Mouse (Mus musculus): ENCODE measurements around the gene Bora. TPM values are rescaled to one million over a fixed set of nuclear protein-coding genes. Genes with fewer than 3 reads are reported as not detected.
"Not testable (repeated sequence)": the region's sequence is repeated elsewhere in the genome, so short reads cannot be mapped to it uniquely, and the experiment has no call there.

Bora gene
- total and polyA plus RNA-seq, 2 experiments = 0.28 to 0.55 TPM

GRCm38 (mm10) chr14:99022346-99023086 is 23.5 kb upstream of the Bora start:
- H3K36me3 ChIP-seq (ENCODE audit: control insufficient read depth, insufficient read depth, low read length) = no peaks in the 10 kb centered on the region
- 48% methylated on average over 12 of the region's 12 CpGs for WGBS
- no peaks in the 10 kb centered on the region for H3K27me3 ChIP-seq (ENCODE audit: control insufficient read depth, insufficient read depth, low read length)
- no peak overlapping the region for H3K9ac ChIP-seq (ENCODE audit: low read depth, low read length)
- no peak for DNase-seq (ENCODE audit: extremely low read depth, low read depth, low spot score)
- TF ChIP-seq POLR2A (IDR thresholded peaks at IDR 0.05; ENCODE audit: extremely low read depth, insufficient read depth, low read length) = no peak
- TF ChIP-seq CTCF (IDR thresholded peaks at IDR 0.05; ENCODE audit: low read depth, low read length) = no peak
- H3K79me2 ChIP-seq (ENCODE audit: control insufficient read depth, insufficient read depth, low read length) = no peaks in the 10 kb centered on the region
- no peak overlapping the region for H3K4me3 ChIP-seq (ENCODE audit: insufficient read depth, low read depth, low read length)
- no peaks in the 10 kb centered on the region for H3K4me1 ChIP-seq (ENCODE audit: control insufficient read depth, insufficient read depth, low read length)
- no peak overlapping the region for H3K27ac ChIP-seq (replicated peaks; ENCODE audit: insufficient read depth, low read depth, low read length)

DNA sequence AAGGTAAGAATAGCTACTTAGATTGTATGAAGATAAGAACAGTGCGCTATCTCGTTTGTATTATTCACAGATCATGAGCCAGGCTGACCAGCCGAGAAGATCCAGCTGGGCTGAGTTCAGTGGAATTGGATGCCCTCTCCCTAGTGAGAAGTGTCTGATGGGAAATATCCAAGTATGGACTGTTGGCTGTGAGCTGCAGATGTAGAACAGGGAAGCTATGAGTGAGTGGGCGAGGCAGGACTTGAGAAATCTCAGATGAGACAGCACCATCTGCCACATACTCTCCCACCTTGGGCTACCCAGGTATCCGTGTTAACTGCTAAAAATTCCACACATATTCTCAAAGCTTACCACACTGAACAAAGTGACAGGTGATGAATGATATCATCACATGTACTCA is 16.0 kb upstream of the Bora start:
- H3K4me1 ChIP-seq (ENCODE audit: control insufficient read depth, insufficient read depth, low read length) = no peaks in the 10 kb centered on the region
- no peak overlapping the region for H3K9ac ChIP-seq (ENCODE audit: low read depth, low read length)
- no peaks in the 10 kb centered on the region for H3K79me2 ChIP-seq (ENCODE audit: control insufficient read depth, insufficient read depth, low read length)
- H3K27ac ChIP-seq (replicated peaks; ENCODE audit: insufficient read depth, low read depth, low read length) = no peak overlapping the region
- DNase-seq (ENCODE audit: extremely low read depth, low read depth, low spot score) = no peak
- 75% methylated on average over 5 of the region's 5 CpGs for WGBS
- no peaks in the 10 kb centered on the region for H3K27me3 ChIP-seq (ENCODE audit: control insufficient read depth, insufficient read depth, low read length)
- peaks cover 2% of the 10 kb centered on the region; the same call in 1 of the 2 replicates for H3K36me3 ChIP-seq (ENCODE audit: control insufficient read depth, insufficient read depth, low read length)
- TF ChIP-seq POLR2A (IDR thresholded peaks at IDR 0.05; ENCODE audit: extremely low read depth, insufficient read depth, low read length) (no peak), CTCF (IDR thresholded peaks at IDR 0.05; ENCODE audit: low read depth, low read length) (no peak)
- no peak overlapping the region for H3K4me3 ChIP-seq (ENCODE audit: insufficient read depth, low read depth, low read length)

DNA sequence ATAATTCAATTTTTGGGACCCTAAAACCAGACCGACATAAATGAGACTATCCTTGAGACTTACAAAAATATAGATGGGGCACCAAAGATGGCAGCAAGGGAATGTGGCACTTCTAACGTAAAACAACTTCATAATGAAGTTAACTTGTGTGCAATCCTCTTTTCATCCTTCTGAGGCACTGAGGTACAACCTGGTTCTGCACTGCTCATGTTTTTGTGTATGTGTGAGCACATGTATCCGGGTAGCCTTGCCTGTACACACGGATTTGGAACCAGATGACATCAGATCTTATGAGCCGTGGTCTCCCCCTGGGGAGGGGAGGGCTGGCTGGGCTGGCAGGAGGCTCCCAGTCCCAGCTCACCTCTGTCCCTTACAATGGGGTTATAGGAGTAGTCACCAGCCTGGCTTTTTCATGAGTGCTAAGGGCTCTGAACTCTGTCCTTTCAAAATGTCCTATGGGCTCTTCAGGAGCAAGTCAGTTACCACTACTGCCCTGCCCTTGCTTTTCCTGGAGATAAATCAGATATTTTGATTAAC is 14.6 kb upstream of the Bora start:
- no peak overlapping the region for H3K4me3 ChIP-seq (ENCODE audit: insufficient read depth, low read depth, low read length)
- peaks cover 4% of the 10 kb centered on the region; the same call in 1 of the 2 replicates for H3K36me3 ChIP-seq (ENCODE audit: control insufficient read depth, insufficient read depth, low read length)
- TF ChIP-seq POLR2A (IDR thresholded peaks at IDR 0.05; ENCODE audit: extremely low read depth, insufficient read depth, low read length) (no peak), CTCF (IDR thresholded peaks at IDR 0.05; ENCODE audit: low read depth, low read length) (no peak)
- H3K27ac ChIP-seq (replicated peaks; ENCODE audit: insufficient read depth, low read depth, low read length) = no peak overlapping the region
- H3K9ac ChIP-seq (ENCODE audit: low read depth, low read length) = no peak overlapping the region
- 92% methylated on average over 5 of the region's 5 CpGs for WGBS
- H3K79me2 ChIP-seq (ENCODE audit: control insufficient read depth, insufficient read depth, low read length) = no peaks in the 10 kb centered on the region
- no peaks in the 10 kb centered on the region for H3K27me3 ChIP-seq (ENCODE audit: control insufficient read depth, insufficient read depth, low read length)
- DNase-seq (ENCODE audit: extremely low read depth, low read depth, low spot score) = no peak
- no peaks in the 10 kb centered on the region for H3K4me1 ChIP-seq (ENCODE audit: control insufficient read depth, insufficient read depth, low read length)

- no peak for DNase-seq (ENCODE audit: extremely low read depth, low read depth, low spot score)
- no peak overlapping the region for H3K27ac ChIP-seq (replicated peaks; ENCODE audit: insufficient read depth, low read depth, low read length)
- no peak overlapping the region for H3K9ac ChIP-seq (ENCODE audit: low read depth, low read length)
- WGBS = 78% methylated on average over 5 of the region's 5 CpGs
- TF ChIP-seq POLR2A (IDR thresholded peaks at IDR 0.05; ENCODE audit: extremely low read depth, insufficient read depth, low read length) (no peak), CTCF (IDR thresholded peaks at IDR 0.05; ENCODE audit: low read depth, low read length) (no peak)
- H3K36me3 ChIP-seq (ENCODE audit: control insufficient read depth, insufficient read depth, low read length) = peaks cover 4% of the 10 kb centered on the region; the same call in 1 of the 2 replicates
- H3K4me1 ChIP-seq (ENCODE audit: control insufficient read depth, insufficient read depth, low read length) = no peaks in the 10 kb centered on the region
- H3K79me2 ChIP-seq (ENCODE audit: control insufficient read depth, insufficient read depth, low read length) = no peaks in the 10 kb centered on the region
- no peak overlapping the region for H3K4me3 ChIP-seq (ENCODE audit: insufficient read depth, low read depth, low read length)
- no peaks in the 10 kb centered on the region for H3K27me3 ChIP-seq (ENCODE audit: control insufficient read depth, insufficient read depth, low read length)
Measured at GRCm38 (mm10) chr14:99032596-99032995, 13.4 kb upstream of the Bora start.

DNA sequence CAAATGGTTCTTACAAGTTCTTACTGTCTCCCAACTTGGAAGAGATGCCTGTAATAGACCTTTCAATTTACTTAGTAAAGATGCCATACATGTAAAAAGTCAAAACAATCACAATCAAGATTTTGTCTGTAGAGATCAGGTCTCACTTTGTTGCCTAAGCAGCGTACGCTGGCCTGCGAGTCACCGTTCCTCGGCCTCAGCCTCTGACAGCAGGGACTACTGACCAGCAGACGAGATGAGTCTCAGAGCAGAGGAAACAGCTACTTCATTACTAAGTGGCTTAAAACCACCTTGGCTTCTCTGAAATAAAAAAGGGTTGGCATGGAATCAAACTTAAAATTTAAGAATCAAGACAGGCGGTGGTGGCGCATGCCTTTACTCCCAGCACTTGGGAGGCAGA is 11.2 kb upstream of the Bora start:
- H3K4me3 ChIP-seq (ENCODE audit: insufficient read depth, low read depth, low read length); H3K36me3 ChIP-seq (ENCODE audit: control insufficient read depth, insufficient read depth, low read length); H3K9ac ChIP-seq (ENCODE audit: low read depth, low read length); H3K79me2 ChIP-seq (ENCODE audit: control insufficient read depth, insufficient read depth, low read length); H3K27ac ChIP-seq (replicated peaks; ENCODE audit: insufficient read depth, low read depth, low read length); H3K27me3 ChIP-seq (ENCODE audit: control insufficient read depth, insufficient read depth, low read length); DNase-seq (ENCODE audit: extremely low read depth, low read depth, low spot score); H3K4me1 ChIP-seq (ENCODE audit: control insufficient read depth, insufficient read depth, low read length): not testable (repeated sequence)
- 96% methylated on average over 8 of the region's 8 CpGs for WGBS

- peaks cover 4% of the 10 kb centered on the region; the same call in 1 of the 2 replicates for H3K36me3 ChIP-seq (ENCODE audit: control insufficient read depth, insufficient read depth, low read length)
- H3K27me3 ChIP-seq (ENCODE audit: control insufficient read depth, insufficient read depth, low read length) = no peaks in the 10 kb centered on the region
- no peak overlapping the region for H3K27ac ChIP-seq (replicated peaks; ENCODE audit: insufficient read depth, low read depth, low read length)
- TF ChIP-seq CTCF (IDR thresholded peaks at IDR 0.05; ENCODE audit: low read depth, low read length) (no peak), POLR2A (IDR thresholded peaks at IDR 0.05; ENCODE audit: extremely low read depth, insufficient read depth, low read length) (no peak)
- H3K4me3 ChIP-seq (ENCODE audit: insufficient read depth, low read depth, low read length) = no peak overlapping the region
- no peak overlapping the region for H3K9ac ChIP-seq (ENCODE audit: low read depth, low read length)
- no peaks in the 10 kb centered on the region; the same call in 1 of the 2 replicates for H3K79me2 ChIP-seq (ENCODE audit: control insufficient read depth, insufficient read depth, low read length)
- 88% methylated on average over 4 of the region's 4 CpGs for WGBS
- H3K4me1 ChIP-seq (ENCODE audit: control insufficient read depth, insufficient read depth, low read length) = no peaks in the 10 kb centered on the region
- no peak for DNase-seq (ENCODE audit: extremely low read depth, low read depth, low spot score)
Measured at GRCm38 (mm10) chr14:99036039-99036438, 10.0 kb upstream of the Bora start.

All from liver, adult 2 months (tissue).